Mouse (Mus musculus): ENCODE measurements around the gene Tshz2. TPM values are rescaled to one million over a fixed set of nuclear protein-coding genes. Genes with fewer than 3 reads are reported as not detected.

Gene Tshz2
- polyA plus RNA-seq, 1 experiment from 2014 or later: 5.3 TPM

DNA sequence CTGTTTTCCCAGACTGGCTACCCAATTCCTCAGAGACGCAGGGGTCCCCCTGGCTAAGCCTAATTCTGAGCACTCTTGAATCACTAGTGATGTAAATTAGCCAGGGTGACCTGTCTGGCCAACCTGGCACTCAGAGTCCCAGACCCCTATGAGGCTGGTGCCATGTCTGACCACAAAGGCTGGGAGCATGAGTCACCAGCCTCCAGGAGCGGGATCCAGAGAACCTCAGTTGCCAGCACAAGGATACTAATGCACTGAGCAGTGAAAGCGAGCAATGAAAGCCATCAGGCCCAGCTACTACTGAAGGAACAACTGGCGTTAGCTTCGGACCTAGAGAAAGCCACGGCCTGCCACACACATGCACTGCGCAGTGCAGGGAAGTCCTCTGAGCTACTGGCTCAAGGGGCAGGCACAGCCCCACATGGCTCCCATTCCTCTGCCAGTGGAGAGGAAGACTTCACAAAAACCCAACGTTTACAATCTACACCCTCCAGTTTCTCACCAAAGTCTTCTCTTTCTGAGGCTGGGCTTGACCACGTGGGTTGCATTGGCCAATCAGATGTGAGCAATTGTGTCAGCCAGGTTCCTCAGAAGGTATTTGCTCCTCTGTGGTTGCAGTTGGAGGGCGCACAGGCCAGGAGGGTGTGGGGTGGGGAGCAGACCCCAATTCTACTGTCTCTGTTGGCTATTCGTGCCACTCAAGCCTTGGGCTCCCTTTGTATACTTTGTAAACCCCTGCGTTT, 409.8 kb downstream of the Tshz2 start:
- no peak for ATAC-seq (replicated peaks; ENCODE audit: insufficient number of reproducible peaks, low FRiP score, low TSS enrichment)
- WGBS (ENCODE audit: insufficient replicate concordance): 81% methylated on average over 12 of the region's 12 CpGs
- Histone ChIP-seq H3K27ac (ENCODE audit: low read depth, low read length) (no peak overlapping the region), H3K4me1 (ENCODE audit: control insufficient read depth, insufficient read depth, low read length) (no peaks in the 10 kb centered on the region), H3K27me3 (ENCODE audit: control insufficient read depth, insufficient read depth, low read length) (no peaks in the 10 kb centered on the region), H3K4me2 (no peak overlapping the region), H3K9ac (ENCODE audit: low read depth, low read length) (no peak overlapping the region), H3K36me3 (ENCODE audit: control insufficient read depth, insufficient read depth, low read length) (no peaks in the 10 kb centered on the region), H3K9me3 (replicated peaks; ENCODE audit: control insufficient read depth, low read length) (peaks cover 3% of the 10 kb centered on the region; the same call in 1 of the 2 replicates), H3K4me3 (ENCODE audit: low read depth, low read length) (no peak overlapping the region)

DNA sequence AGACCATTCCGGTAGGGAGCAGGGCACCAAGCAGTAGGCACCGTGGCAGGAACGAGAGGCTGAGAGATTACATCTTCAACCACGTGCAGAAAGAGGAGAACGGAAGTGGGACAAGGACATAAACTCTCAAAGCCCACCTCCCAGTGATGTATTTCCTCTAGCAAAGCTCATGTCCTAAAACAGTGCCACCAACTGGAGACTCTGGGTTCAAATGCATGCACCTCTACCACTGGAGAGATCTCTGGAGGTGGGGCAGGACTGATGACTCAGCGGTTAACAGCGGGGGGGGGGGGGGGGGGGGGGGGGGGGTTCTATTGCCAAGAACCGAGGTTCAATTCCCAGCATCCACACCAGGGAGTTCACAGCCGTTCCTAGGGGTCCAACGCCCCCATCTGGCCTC, 410.5 kb downstream of the Tshz2 start:
- WGBS (ENCODE audit: insufficient replicate concordance): 75% methylated on average over 8 of the region's 10 CpGs
- H3K4me1 ChIP-seq (ENCODE audit: control insufficient read depth, insufficient read depth, low read length): no peaks in the 10 kb centered on the region
- no peak for ATAC-seq (replicated peaks; ENCODE audit: insufficient number of reproducible peaks, low FRiP score, low TSS enrichment)
- H3K36me3 ChIP-seq (ENCODE audit: control insufficient read depth, insufficient read depth, low read length): no peaks in the 10 kb centered on the region
- no peak overlapping the region for H3K4me2 ChIP-seq
- H3K9ac ChIP-seq (ENCODE audit: low read depth, low read length): no peak overlapping the region
- no peaks in the 10 kb centered on the region for H3K27me3 ChIP-seq (ENCODE audit: control insufficient read depth, insufficient read depth, low read length)
- H3K27ac ChIP-seq (ENCODE audit: low read depth, low read length): no peak overlapping the region
- peaks cover 3% of the 10 kb centered on the region; the same call in 1 of the 2 replicates for H3K9me3 ChIP-seq (replicated peaks; ENCODE audit: control insufficient read depth, low read length)
- no peak overlapping the region for H3K4me3 ChIP-seq (ENCODE audit: low read depth, low read length)

GRCm38 (mm10) chr2:170045896-170046295, 413.1 kb downstream of the Tshz2 start:
- Histone ChIP-seq H3K27me3 (ENCODE audit: control insufficient read depth, insufficient read depth, low read length) (no peaks in the 10 kb centered on the region), H3K9me3 (replicated peaks; ENCODE audit: control insufficient read depth, low read length) (peaks cover 3% of the 10 kb centered on the region; the same call in 1 of the 2 replicates), H3K4me1 (ENCODE audit: control insufficient read depth, insufficient read depth, low read length) (no peaks in the 10 kb centered on the region), H3K36me3 (ENCODE audit: control insufficient read depth, insufficient read depth, low read length) (no peaks in the 10 kb centered on the region), H3K4me3 (ENCODE audit: low read depth, low read length) (no peak overlapping the region), H3K27ac (ENCODE audit: low read depth, low read length) (no peak overlapping the region), H3K4me2 (no peak overlapping the region), H3K9ac (ENCODE audit: low read depth, low read length) (no peak overlapping the region)
- 73% methylated on average over 11 of the region's 11 CpGs for WGBS (ENCODE audit: insufficient replicate concordance)
- no peak for ATAC-seq (replicated peaks; ENCODE audit: insufficient number of reproducible peaks, low FRiP score, low TSS enrichment)

DNA sequence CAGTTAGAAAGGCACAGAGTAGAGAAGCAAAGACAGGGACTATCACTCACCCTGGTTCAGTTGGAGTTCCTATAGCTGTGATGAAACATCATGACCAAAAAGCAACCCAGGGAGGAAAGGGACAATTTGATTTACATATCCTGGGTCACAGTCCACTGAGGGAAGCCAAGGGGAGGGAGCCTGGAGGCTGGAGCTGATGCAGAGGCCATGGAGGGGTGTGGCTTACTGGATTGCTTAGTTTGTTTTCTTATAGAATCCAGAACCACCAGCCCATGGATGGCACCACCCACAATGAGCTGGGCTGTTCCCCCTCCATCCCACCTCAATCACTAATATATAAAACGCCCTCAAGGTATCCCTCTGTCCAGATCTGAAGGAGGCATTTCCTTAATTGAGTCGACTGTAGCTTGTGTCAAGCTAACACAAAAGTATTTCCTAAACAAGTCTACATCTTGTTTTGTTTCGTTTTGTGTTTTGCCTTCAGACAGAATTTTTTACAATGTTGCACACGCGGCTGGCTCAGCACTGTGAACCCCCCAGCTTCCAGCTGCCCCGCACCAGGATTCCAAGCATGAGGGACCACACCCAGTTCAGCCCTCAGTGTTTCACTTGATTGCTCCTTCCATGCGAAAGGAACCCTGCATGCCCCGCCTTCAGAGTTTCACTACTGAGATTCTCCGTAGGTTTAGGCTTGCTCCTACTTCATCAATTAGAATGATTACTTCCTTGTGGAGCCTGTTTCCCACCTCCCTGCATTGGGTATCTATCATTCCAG, 413.7 kb downstream of the Tshz2 start:
- no peaks in the 10 kb centered on the region for H3K36me3 ChIP-seq (ENCODE audit: control insufficient read depth, insufficient read depth, low read length)
- H3K4me2 ChIP-seq: no peak overlapping the region
- H3K9ac ChIP-seq (ENCODE audit: low read depth, low read length): no peak overlapping the region
- ATAC-seq (replicated peaks; ENCODE audit: insufficient number of reproducible peaks, low FRiP score, low TSS enrichment): no peak
- 85% methylated on average over 9 of the region's 9 CpGs for WGBS (ENCODE audit: insufficient replicate concordance)
- no peaks in the 10 kb centered on the region for H3K4me1 ChIP-seq (ENCODE audit: control insufficient read depth, insufficient read depth, low read length)
- peaks cover 3% of the 10 kb centered on the region; the same call in 1 of the 2 replicates for H3K9me3 ChIP-seq (replicated peaks; ENCODE audit: control insufficient read depth, low read length)
- no peaks in the 10 kb centered on the region for H3K27me3 ChIP-seq (ENCODE audit: control insufficient read depth, insufficient read depth, low read length)
- no peak overlapping the region for H3K4me3 ChIP-seq (ENCODE audit: low read depth, low read length)
- no peak overlapping the region for H3K27ac ChIP-seq (ENCODE audit: low read depth, low read length)

DNA sequence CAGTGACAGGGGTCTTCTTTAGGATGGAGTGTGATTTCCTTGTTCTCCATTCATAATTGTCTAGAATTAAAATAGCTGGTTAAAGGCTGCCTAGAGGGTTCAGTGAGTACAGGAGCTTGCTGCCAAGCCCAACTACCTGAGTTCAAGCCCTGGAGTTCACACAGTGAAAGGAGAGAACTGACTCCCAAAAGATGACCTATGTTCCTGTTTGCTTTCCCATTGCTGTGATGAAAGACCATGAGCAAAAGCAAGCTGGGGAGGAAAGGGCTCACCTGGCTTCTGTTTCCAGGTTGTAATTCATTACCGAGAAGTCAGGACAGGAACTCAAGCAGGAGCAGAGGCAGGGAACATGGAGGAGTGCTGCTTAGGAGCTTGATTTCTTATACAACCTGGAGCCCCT, 416.0 kb downstream of the Tshz2 start:
- peaks cover 3% of the 10 kb centered on the region; the same call in 1 of the 2 replicates for H3K9me3 ChIP-seq (replicated peaks; ENCODE audit: control insufficient read depth, low read length)
- H3K4me2 ChIP-seq: no peak overlapping the region
- 66% methylated on average over 1 of the region's 1 CpGs for WGBS (ENCODE audit: insufficient replicate concordance)
- no peak overlapping the region for H3K9ac ChIP-seq (ENCODE audit: low read depth, low read length)
- H3K27me3 ChIP-seq (ENCODE audit: control insufficient read depth, insufficient read depth, low read length): no peaks in the 10 kb centered on the region
- H3K36me3 ChIP-seq (ENCODE audit: control insufficient read depth, insufficient read depth, low read length): no peaks in the 10 kb centered on the region
- H3K27ac ChIP-seq (ENCODE audit: low read depth, low read length): no peak overlapping the region
- no peaks in the 10 kb centered on the region; the same call in 1 of the 2 replicates for H3K4me1 ChIP-seq (ENCODE audit: control insufficient read depth, insufficient read depth, low read length)
- no peak overlapping the region for H3K4me3 ChIP-seq (ENCODE audit: low read depth, low read length)
- ATAC-seq (replicated peaks; ENCODE audit: insufficient number of reproducible peaks, low FRiP score, low TSS enrichment): no peak

GRCm38 (mm10) chr2:170050651-170051050, 417.8 kb downstream of the Tshz2 start:
- no peak for ATAC-seq (replicated peaks; ENCODE audit: insufficient number of reproducible peaks, low FRiP score, low TSS enrichment)

GRCm38 (mm10) chr2:170051441-170051840, 418.6 kb downstream of the Tshz2 start:
- Histone ChIP-seq H3K4me3 (ENCODE audit: low read depth, low read length) (no peak overlapping the region), H3K36me3 (ENCODE audit: control insufficient read depth, insufficient read depth, low read length) (no peaks in the 10 kb centered on the region), H3K4me1 (ENCODE audit: control insufficient read depth, insufficient read depth, low read length) (no peaks in the 10 kb centered on the region; the same call in 1 of the 2 replicates), H3K9me3 (replicated peaks; ENCODE audit: control insufficient read depth, low read length) (no peaks in the 10 kb centered on the region), H3K4me2 (no peak overlapping the region), H3K27me3 (ENCODE audit: control insufficient read depth, insufficient read depth, low read length) (no peaks in the 10 kb centered on the region), H3K9ac (ENCODE audit: low read depth, low read length) (no peak overlapping the region), H3K27ac (ENCODE audit: low read depth, low read length) (no peak overlapping the region)
- no peak for ATAC-seq (replicated peaks; ENCODE audit: insufficient number of reproducible peaks, low FRiP score, low TSS enrichment)
- 90% methylated on average over 6 of the region's 6 CpGs for WGBS (ENCODE audit: insufficient replicate concordance)

More at GRCm38 (mm10) chr2:170050651-170051050, 417.8 kb downstream of the Tshz2 start:
- H3K9me3 ChIP-seq (replicated peaks; ENCODE audit: control insufficient read depth, low read length): peaks cover 3% of the 10 kb centered on the region; the same call in 1 of the 2 replicates
- no peak overlapping the region for H3K4me2 ChIP-seq
- H3K27ac ChIP-seq (ENCODE audit: low read depth, low read length): no peak overlapping the region
- H3K4me1 ChIP-seq (ENCODE audit: control insufficient read depth, insufficient read depth, low read length): no peaks in the 10 kb centered on the region; the same call in 1 of the 2 replicates
- H3K27me3 ChIP-seq (ENCODE audit: control insufficient read depth, insufficient read depth, low read length): no peaks in the 10 kb centered on the region
- WGBS (ENCODE audit: insufficient replicate concordance): 48% methylated on average over 5 of the region's 5 CpGs
- H3K9ac ChIP-seq (ENCODE audit: low read depth, low read length): no peak overlapping the region
- no peaks in the 10 kb centered on the region for H3K36me3 ChIP-seq (ENCODE audit: control insufficient read depth, insufficient read depth, low read length)
- no peak overlapping the region for H3K4me3 ChIP-seq (ENCODE audit: low read depth, low read length)

- H3K4me2 ChIP-seq: no peak overlapping the region
- no peaks in the 10 kb centered on the region for H3K36me3 ChIP-seq (ENCODE audit: control insufficient read depth, insufficient read depth, low read length)
- no peak overlapping the region for H3K27ac ChIP-seq (ENCODE audit: low read depth, low read length)
- H3K9ac ChIP-seq (ENCODE audit: low read depth, low read length): no peak overlapping the region
- no peaks in the 10 kb centered on the region; the same call in 1 of the 2 replicates for H3K4me1 ChIP-seq (ENCODE audit: control insufficient read depth, insufficient read depth, low read length)
- no peaks in the 10 kb centered on the region for H3K9me3 ChIP-seq (replicated peaks; ENCODE audit: control insufficient read depth, low read length)
- H3K27me3 ChIP-seq (ENCODE audit: control insufficient read depth, insufficient read depth, low read length): no peaks in the 10 kb centered on the region
- WGBS (ENCODE audit: insufficient replicate concordance): 76% methylated on average over 12 of the region's 12 CpGs
- no peak overlapping the region for H3K4me3 ChIP-seq (ENCODE audit: low read depth, low read length)
- no peak for ATAC-seq (replicated peaks; ENCODE audit: insufficient number of reproducible peaks, low FRiP score, low TSS enrichment)
These were observed 422.1 kb downstream of the Tshz2 start for GRCm38 (mm10) chr2:170054943-170055342.

Measured in heart, embryonic 11.5 days (tissue).